Mouse (Mus musculus): ENCODE measurements around the gene Pdss2. TPM values are rescaled to one million over a fixed set of nuclear protein-coding genes. Genes with fewer than 3 reads are reported as not detected.

Gene Pdss2
- polyA plus RNA-seq, 2 experiments = 4.4 to 4.7 TPM

GRCm38 (mm10) chr10:43462821-43463220 is 241.5 kb downstream of the Pdss2 start:
- Histone ChIP-seq H3K27ac (no peak overlapping the region), H3K36me3 (replicated peaks; ENCODE audit: control insufficient read depth, insufficient read depth, low read depth) (no peaks in the 10 kb centered on the region), H3K9ac (replicated peaks) (no peak overlapping the region), H3K4me1 (replicated peaks; ENCODE audit: control insufficient read depth in 2 of 2, insufficient read depth in 2 of 2, low read length in 1 of 2) (peaks cover 0 to 8% of the 10 kb centered on the region in 2 experiments; a peak in 2 of 4 replicates), H3K4me2 (ENCODE audit: low read depth) (no peak overlapping the region), H3K9me3 (ENCODE audit: control insufficient read depth, low read length) (no peaks in the 10 kb centered on the region), H3K4me3 (ENCODE audit: insufficient read depth in 1 of 2, low read depth in 2 of 2, low read length in 2 of 2) (no peak overlapping the region), H3K27me3 (ENCODE audit: control insufficient read depth, insufficient read depth, low read length) (no peaks in the 10 kb centered on the region)
- ATAC-seq (ENCODE audit: insufficient read depth) = no peak
- no peak for DNase-seq (ENCODE audit: low read depth in 3 of 3, low spot score in 3 of 3)
- 59% methylated on average over 5 of the region's 5 CpGs for WGBS (ENCODE audit: insufficient replicate concordance)
- TF ChIP-seq CTCF (IDR thresholded peaks at IDR 0.05; ENCODE audit: low read depth) (no peak), EP300 (IDR thresholded peaks at IDR 0.05; ENCODE audit: low read depth) (no peak)

DNA sequence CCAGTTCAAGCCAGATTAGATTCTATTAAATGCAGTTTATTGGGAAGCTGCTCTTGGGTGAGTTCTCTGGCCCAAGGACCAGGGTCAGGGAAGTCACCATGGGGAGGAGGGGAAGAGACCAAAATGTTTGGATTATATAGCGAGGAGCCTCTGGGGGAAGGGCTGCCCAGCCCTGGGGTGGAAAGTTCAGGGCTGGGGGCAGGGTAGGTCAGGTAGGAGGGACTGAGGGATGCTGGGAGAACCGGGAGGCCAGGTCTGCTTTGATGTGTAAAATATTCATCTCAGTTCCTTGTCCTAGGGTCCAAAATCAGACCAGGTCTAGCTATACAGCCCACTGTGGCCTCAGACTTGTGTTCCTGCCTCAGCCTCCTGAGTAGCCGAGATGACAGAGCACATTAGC is 241.9 kb downstream of the Pdss2 start:
- DNase-seq (ENCODE audit: low read depth in 3 of 3, low spot score in 3 of 3) = no peak
- H3K4me1 ChIP-seq (replicated peaks; ENCODE audit: control insufficient read depth in 2 of 2, insufficient read depth in 2 of 2, low read length in 1 of 2) = peaks cover 0 to 12% of the 10 kb centered on the region in 2 experiments; a peak in 2 of 4 replicates
- H3K36me3 ChIP-seq (replicated peaks; ENCODE audit: control insufficient read depth, insufficient read depth, low read depth) = no peaks in the 10 kb centered on the region
- H3K4me3 ChIP-seq (ENCODE audit: insufficient read depth in 1 of 2, low read depth in 2 of 2, low read length in 2 of 2) = no peak overlapping the region
- ATAC-seq (ENCODE audit: insufficient read depth) = peak; percentile 48; the same call in 1 of the 2 replicates
- no peak overlapping the region for H3K27ac ChIP-seq
- WGBS (ENCODE audit: insufficient replicate concordance) = 42% methylated on average over 3 of the region's 3 CpGs
- H3K27me3 ChIP-seq (ENCODE audit: control insufficient read depth, insufficient read depth, low read length) = no peaks in the 10 kb centered on the region
- no peak overlapping the region for H3K4me2 ChIP-seq (ENCODE audit: low read depth)
- H3K9ac ChIP-seq (replicated peaks) = no peak overlapping the region
- no peaks in the 10 kb centered on the region for H3K9me3 ChIP-seq (ENCODE audit: control insufficient read depth, low read length)
- TF ChIP-seq EP300 (IDR thresholded peaks at IDR 0.05; ENCODE audit: low read depth) = no peak
- TF ChIP-seq CTCF (IDR thresholded peaks at IDR 0.05; ENCODE audit: low read depth) = no peak

GRCm38 (mm10) chr10:43466223-43466622 is 244.9 kb downstream of the Pdss2 start:
- H3K9ac ChIP-seq (replicated peaks) = no peak overlapping the region
- no peak overlapping the region for H3K4me3 ChIP-seq (ENCODE audit: insufficient read depth in 1 of 2, low read depth in 2 of 2, low read length in 2 of 2)
- ATAC-seq (ENCODE audit: insufficient read depth) (peak; percentile 9; the same call in 1 of the 2 replicates), DNase-seq (ENCODE audit: low read depth in 3 of 3, low spot score in 3 of 3) (no peak)
- H3K9me3 ChIP-seq (ENCODE audit: control insufficient read depth, low read length) = no peaks in the 10 kb centered on the region
- TF ChIP-seq EP300 (IDR thresholded peaks at IDR 0.05; ENCODE audit: low read depth) = no peak
- no peak for TF ChIP-seq CTCF (IDR thresholded peaks at IDR 0.05; ENCODE audit: low read depth)
- H3K36me3 ChIP-seq (replicated peaks; ENCODE audit: control insufficient read depth, insufficient read depth, low read depth) = no peaks in the 10 kb centered on the region
- WGBS (ENCODE audit: insufficient replicate concordance) = 84% methylated on average over 2 of the region's 2 CpGs
- peaks cover 0 to 12% of the 10 kb centered on the region in 2 experiments; a peak in 2 of 4 replicates for H3K4me1 ChIP-seq (replicated peaks; ENCODE audit: control insufficient read depth in 2 of 2, insufficient read depth in 2 of 2, low read length in 1 of 2)
- H3K4me2 ChIP-seq (ENCODE audit: low read depth) = no peak overlapping the region
- no peaks in the 10 kb centered on the region for H3K27me3 ChIP-seq (ENCODE audit: control insufficient read depth, insufficient read depth, low read length)
- no peak overlapping the region for H3K27ac ChIP-seq

DNA sequence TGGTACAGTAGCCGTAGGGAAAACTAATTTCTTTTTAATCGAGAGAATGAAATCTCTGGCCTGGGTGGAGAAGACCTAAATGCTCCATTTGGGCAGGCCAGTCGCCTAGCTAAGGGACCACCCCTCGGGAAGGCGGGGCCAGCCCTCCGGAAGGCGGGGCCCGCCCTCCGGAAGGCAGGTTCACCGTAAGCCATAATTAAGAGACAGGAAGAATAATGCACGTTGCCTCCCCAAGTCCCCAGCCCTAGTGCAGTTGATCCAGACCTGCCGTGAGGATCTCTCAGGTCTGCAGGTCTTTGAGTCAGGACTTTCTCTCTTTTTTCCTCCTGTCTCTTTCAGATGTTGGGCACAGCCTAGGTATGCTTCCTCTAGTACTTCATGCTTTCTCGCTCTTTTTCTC is 246.4 kb downstream of the Pdss2 start:
- H3K9ac ChIP-seq (replicated peaks) = no peak overlapping the region
- H3K4me1 ChIP-seq (replicated peaks; ENCODE audit: control insufficient read depth in 2 of 2, insufficient read depth in 2 of 2, low read length in 1 of 2) = peaks cover 0 to 12% of the 10 kb centered on the region in 2 experiments; a peak in 2 of 4 replicates
- no peak overlapping the region for H3K27ac ChIP-seq
- TF ChIP-seq EP300 (IDR thresholded peaks at IDR 0.05; ENCODE audit: low read depth) = no peak
- no peak for TF ChIP-seq CTCF (IDR thresholded peaks at IDR 0.05; ENCODE audit: low read depth)
- peak overlapping the region; percentile 17 to 51; a peak in 3 of 4 replicates for H3K4me3 ChIP-seq (ENCODE audit: insufficient read depth in 1 of 2, low read depth in 2 of 2, low read length in 2 of 2)
- peak overlapping the region; percentile 52 for H3K4me2 ChIP-seq (ENCODE audit: low read depth)
- no peaks in the 10 kb centered on the region for H3K27me3 ChIP-seq (ENCODE audit: control insufficient read depth, insufficient read depth, low read length)
- DNase-seq (ENCODE audit: low read depth in 3 of 3, low spot score in 3 of 3) (no peak), ATAC-seq (ENCODE audit: insufficient read depth) (no peak)
- H3K36me3 ChIP-seq (replicated peaks; ENCODE audit: control insufficient read depth, insufficient read depth, low read depth) = no peaks in the 10 kb centered on the region
- no peaks in the 10 kb centered on the region for H3K9me3 ChIP-seq (ENCODE audit: control insufficient read depth, low read length)
- WGBS (ENCODE audit: insufficient replicate concordance) = 26% methylated on average over 13 of the region's 13 CpGs

DNA sequence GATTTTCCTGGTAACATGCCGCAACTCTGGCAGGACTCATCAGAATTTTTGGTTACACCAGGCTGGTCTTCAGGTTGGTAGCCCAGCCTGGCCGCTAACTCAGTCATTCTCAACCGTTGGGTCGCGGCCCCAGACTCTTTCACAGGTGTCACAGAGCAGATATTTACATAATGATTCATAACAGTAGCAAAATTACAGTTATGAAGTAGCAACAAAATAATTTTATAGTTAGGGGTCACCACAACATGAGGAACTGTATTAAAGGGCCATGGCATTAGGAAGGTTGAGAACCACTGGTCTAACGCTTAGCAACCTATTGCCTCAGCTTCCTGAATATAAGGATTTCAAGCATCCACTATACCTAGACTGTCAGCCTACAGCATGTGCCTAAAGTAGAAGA is 247.0 kb downstream of the Pdss2 start:
- TF ChIP-seq EP300 (IDR thresholded peaks at IDR 0.05; ENCODE audit: low read depth) (no peak), CTCF (IDR thresholded peaks at IDR 0.05; ENCODE audit: low read depth) (no peak)
- H3K4me2 ChIP-seq (ENCODE audit: low read depth) = peak overlapping the region; percentile 52
- no peaks in the 10 kb centered on the region for H3K27me3 ChIP-seq (ENCODE audit: control insufficient read depth, insufficient read depth, low read length)
- H3K4me3 ChIP-seq (ENCODE audit: insufficient read depth in 1 of 2, low read depth in 2 of 2, low read length in 2 of 2) = no peak overlapping the region
- DNase-seq (ENCODE audit: low read depth in 3 of 3, low spot score in 3 of 3) (no peak), ATAC-seq (ENCODE audit: insufficient read depth) (no peak)
- H3K9me3 ChIP-seq (ENCODE audit: control insufficient read depth, low read length) = no peaks in the 10 kb centered on the region
- H3K27ac ChIP-seq = no peak overlapping the region
- H3K9ac ChIP-seq (replicated peaks) = no peak overlapping the region
- WGBS (ENCODE audit: insufficient replicate concordance) = 81% methylated on average over 6 of the region's 6 CpGs
- H3K36me3 ChIP-seq (replicated peaks; ENCODE audit: control insufficient read depth, insufficient read depth, low read depth) = no peaks in the 10 kb centered on the region
- H3K4me1 ChIP-seq (replicated peaks; ENCODE audit: control insufficient read depth in 2 of 2, insufficient read depth in 2 of 2, low read length in 1 of 2) = peaks cover 0 to 12% of the 10 kb centered on the region in 2 experiments; a peak in 2 of 4 replicates

Measured in liver, embryonic 14.5 days (tissue).